Mouse (Mus musculus): ENCODE measurements around the gene Gm45234.

- TF ChIP-seq CTCF (IDR thresholded peaks at IDR 0.05; ENCODE audit: low read depth): no peak
- TF ChIP-seq EP300 (IDR thresholded peaks at IDR 0.05; ENCODE audit: low read depth): no peak
Measured at GRCm38 (mm10) chr6:124728621-124729020, 27.2 kb downstream of the Gm45234 start.
